Comparison of ENCODE assay signal across 22 mouse cellular contexts in genomic region chr5:143394184-143394583, GRCm38 (mm10). TPM values are rescaled to one million over a fixed set of nuclear protein-coding genes. Genes with fewer than 3 reads are reported as not detected.
DNase-seq lines count a peak whose midpoint lies in the region; ATAC-seq and TF ChIP-seq lines count a peak whose summit lies in the region.
"Had no signal": no experiment of that assay in that cellular context is flagged by ENCODE, and none has a peak within 500 bp of the region (broad histone marks: within the 10 kb centered on the region; RNA-seq: fewer than 3 reads in every experiment).

No protein-coding gene starts in this region.

- ATAC-seq in CD4-positive, CD25-positive, alpha-beta regulatory T cell, adult 4 months = no peak
- no peak for ATAC-seq in erythroblast, adult 5-6 weeks (replicated peaks; ENCODE audit: low FRiP score, poor library complexity, severe bottlenecking)
- ATAC-seq: activated CD4-positive, CD25-positive, alpha-beta regulatory T cell, adult 4 months; inflammation-experienced regulatory T-cells, adult 6 months had no signal

- peak; percentile 24 for DNase-seq in CD4-positive, CD25-positive, alpha-beta regulatory T cell, adult 2 months (ENCODE audit: low read depth, low spot score)
- no peak for DNase-seq in layer of hippocampus, adult 2 months (ENCODE audit: low spot score in 2 of 2)
- DNase-seq in layer of hippocampus, postnatal 14 days (ENCODE audit: low spot score in 2 of 2) = no peak
- DNase-seq in thymus, postnatal 4 days = peak; percentile 24
- DNase-seq in thymus, adult 2 months = no peak
- DNase-seq in retina, embryonic 14.5 days (ENCODE audit: low spot score) = no peak
- DNase-seq: adrenal gland, postnatal 25 days; cerebellum, postnatal 25 days; gastrocnemius, postnatal 36 days; heart, postnatal 36 days; kidney, postnatal 14 days; layer of hippocampus, adult 9-11 months; midbrain, embryonic 14.5 days; right cerebral cortex, postnatal 25 days had no signal

- H3K4me3 ChIP-seq in layer of hippocampus, adult 2 months = no peak overlapping the region
- H3K4me3 ChIP-seq in thymus, adult 2 months (ENCODE audit: control insufficient read depth, insufficient read depth, low read length) = no peak overlapping the region
- H3K4me3 ChIP-seq: heart, embryonic 12.5 days; liver, embryonic 15.5 days had no signal

- peak; percentile 47 for TF ChIP-seq CTCF in layer of hippocampus, adult 2 months (conservative IDR thresholded peaks at IDR 0.05)
- no peak for TF ChIP-seq CTCF in thymus, adult 2 months (IDR thresholded peaks at IDR 0.05; ENCODE audit: borderline replicate concordance, control insufficient read depth, extremely low read depth, insufficient read depth, low read length, poor library complexity)

- no peaks in the 10 kb centered on the region for H3K36me3 ChIP-seq in thymus, adult 2 months (ENCODE audit: control insufficient read depth, insufficient read depth, low read length)
- H3K36me3 ChIP-seq: liver, embryonic 15.5 days had no signal

- no peaks in the 10 kb centered on the region for H3K27me3 ChIP-seq in thymus, adult 2 months (ENCODE audit: control insufficient read depth, insufficient read depth, low read length)

- no peak overlapping the region for H3K27ac ChIP-seq in layer of hippocampus, adult 2 months
- H3K27ac ChIP-seq in thymus, adult 2 months (ENCODE audit: control insufficient read depth, insufficient read depth, low read length) = no peak overlapping the region
- H3K27ac ChIP-seq: liver, embryonic 15.5 days; macrophage had no signal

- WGBS in thymus, adult 2 months = 84% methylated on average over 7 of the region's 7 CpGs

- H3K4me1 ChIP-seq in thymus, adult 2 months (replicated peaks; ENCODE audit: control insufficient read depth, insufficient read depth, low read length) = no peaks in the 10 kb centered on the region
- H3K4me1 ChIP-seq: heart, embryonic 12.5 days had no signal

- no peak for TF ChIP-seq POLR2A in thymus, adult 2 months (IDR thresholded peaks at IDR 0.05; ENCODE audit: control insufficient read depth, extremely low read depth, insufficient read depth, low read length, poor library complexity)

RNA-seq across cellular contexts. Expression of gene Kdelr2, which starts 9.5 kb away (rescaled TPM):
- 10 to 100 TPM; 74.8 to 77.4 TPM for polyA plus RNA-seq in CD4-positive, CD25-positive, alpha-beta regulatory T cell, adult 4 months (2017; shearing (Covaris generic))
- 10 to 100 TPM; 34.3 to 36.2 TPM for total RNA-seq in layer of hippocampus, adult 2 months (2021)
- 10 to 100 TPM; 42.9 to 49.7 TPM for total RNA-seq in layer of hippocampus, postnatal 14 days (2021)
- polyA plus RNA-seq in thymus, adult 2 months (2012; rRNA removed) = 60.9 and 61.6 TPM in 2 replicates
- total RNA-seq in erythroblast, adult 5-6 weeks (2015; ENCODE audit: low replicate concordance) = 17.6 and 19.6 TPM in 2 replicates
- total RNA-seq in erythroblast, adult 5-6 weeks (2017; ENCODE audit: low replicate concordance) = 15.5 and 29.2 TPM in 2 replicates

RNA-seq across cellular contexts. Expression of gene Grid2ip, which starts 37.0 kb away (rescaled TPM):
- not detected for polyA plus RNA-seq in CD4-positive, CD25-positive, alpha-beta regulatory T cell, adult 4 months (2017; shearing (Covaris generic))
- total RNA-seq in layer of hippocampus, adult 2 months (2021) = 1 to 10 TPM; 1.2 to 2.2 TPM
- 1 to 10 TPM; 4.1 to 8.1 TPM for total RNA-seq in layer of hippocampus, postnatal 14 days (2021)
- 0.06 and 0.26 TPM in 2 replicates for polyA plus RNA-seq in thymus, adult 2 months (2012; rRNA removed)
- 0.58 TPM in 1 of 2 replicates, not detected in the other for total RNA-seq in erythroblast, adult 5-6 weeks (2015; ENCODE audit: low replicate concordance)
- not detected in 2 replicates for total RNA-seq in erythroblast, adult 5-6 weeks (2017; ENCODE audit: low replicate concordance)
- total RNA-seq: gastrocnemius, postnatal 36 days; heart, postnatal 36 days had no signal
- polyA plus RNA-seq: activated CD4-positive, CD25-positive, alpha-beta regulatory T cell, adult 4 months; inflammation-experienced regulatory T-cells, adult 6 months; liver, embryonic 15.5 days; macrophage; neural tube, embryonic 11.5 days had no signal

Comparison
In these comparisons a context has a peak if more than half of its experiments do, and no peak if none do; other contexts are left out.
1. DNase-seq: peak in CD4-positive, CD25-positive, alpha-beta regulatory T cell, adult 2 months (single experiment) and thymus, postnatal 4 days (single experiment); none in layer of hippocampus, adult 2 months (0 of 2), layer of hippocampus, postnatal 14 days (0 of 2), thymus, adult 2 months (single experiment) and retina, embryonic 14.5 days (single experiment).